Mouse (Mus musculus) kidney, adult 2 months (tissue): Measurements from ENCODE around the gene Gpa33. TPM values are rescaled to one million over a fixed set of nuclear protein-coding genes. Genes with fewer than 3 reads are reported as not detected.

ENCODE experiments used
- DNase-seq: peaks from one replicate; pipeline ENCODE4 v3.0.0; 2021
- H3K27ac ChIP-seq: fragments of 200-500 bp; 2 replicates; pipeline ENCODE4 v1.5.1; 2012; ENCODE audit warnings: low read depth, low read length, control low read depth, inconsistent platforms; ENCODE audit not compliant: insufficient read depth
- H3K27me3 ChIP-seq: fragments of 200-500 bp; replicated peaks from 2 replicates; pipeline ENCODE4 v1.6.1; 2012; ENCODE audit warnings: mild to moderate bottlenecking, moderate library complexity, low read length, inconsistent platforms; ENCODE audit not compliant: control insufficient read depth, insufficient read depth
- H3K36me3 ChIP-seq: fragments of 200-500 bp; 2 replicates; pipeline ENCODE4 v1.6.1; 2012; ENCODE audit warnings: mild to moderate bottlenecking, moderate library complexity, low read length, inconsistent platforms; ENCODE audit not compliant: control insufficient read depth, insufficient read depth
- H3K4me1 ChIP-seq: fragments of 200-500 bp; 2 replicates; pipeline ENCODE4 v1.6.1; 2011; ENCODE audit warnings: low read length; ENCODE audit not compliant: control insufficient read depth, insufficient read depth
- H3K4me3 ChIP-seq: fragments of 200-500 bp; 2 replicates; pipeline ENCODE4 v1.5.1; 2011; ENCODE audit warnings: mild to moderate bottlenecking, low read depth, low read length, control low read depth; ENCODE audit not compliant: insufficient read depth
- CTCF ChIP-seq: fragments of 200-500 bp; conservative IDR thresholded peaks from 2 replicates; pipeline ENCODE4 v1.5.1; 2011; ENCODE audit warnings: low read depth, mild to moderate bottlenecking, control low read depth, low read length, moderate library complexity, mixed read lengths; ENCODE audit not compliant: insufficient read depth, insufficient read length
- POLR2A ChIP-seq: fragments of 200-500 bp; IDR thresholded peaks from one replicate; pipeline ENCODE4 v1.6.1; 2011; ENCODE audit warnings: low read depth, low read length, control low read depth
- WGBS: fragments of 180-500 bp; shearing (Covaris S2); methylation state at CpG from one replicate; pipeline ENCODE4 v1.1.7; 2018; 5-methylcytosine and 5-hydroxymethylcytosine counted together
- polyA plus RNA-seq: library from polyadenylated mRNA; depleted of rRNA; stranded (reverse); fragments of >200 nt; gene quantifications from 2 replicates; pipeline ENCODE4 v1.2.3, GENCODE M21; 2012; rRNA removed

Gpa33 gene
- polyA plus RNA-seq, 1 experiment = 0.09 TPM

DNA sequence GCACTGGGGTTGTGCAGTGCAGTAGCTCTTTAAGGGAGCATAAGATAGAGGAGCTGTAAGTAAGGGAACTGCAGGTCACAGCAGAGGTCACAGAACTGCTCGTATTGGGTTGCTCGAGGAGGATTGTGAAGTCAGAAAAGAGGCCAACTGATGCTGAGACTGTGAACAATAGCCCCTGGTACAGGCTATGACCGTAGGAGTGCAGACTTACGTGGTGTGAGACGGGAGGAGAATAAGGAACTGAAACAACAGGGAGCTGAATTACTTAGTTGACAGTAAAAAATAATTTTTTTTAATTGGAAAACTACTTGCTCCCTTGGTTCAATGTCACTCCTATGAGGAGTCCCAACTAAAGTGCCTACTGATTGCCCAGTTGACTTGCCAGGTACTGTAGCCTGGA lies 74.1 kb downstream of the Gpa33 start:
- H3K4me1 ChIP-seq = no peaks in the 10 kb centered on the region
- no peak for DNase-seq
- H3K4me3 ChIP-seq = no peak overlapping the region
- no peaks in the 10 kb centered on the region for H3K27me3 ChIP-seq
- no peak overlapping the region for H3K27ac ChIP-seq
- 54% methylated on average over 5 of the region's 5 CpGs for WGBS
- no peaks in the 10 kb centered on the region for H3K36me3 ChIP-seq
- TF ChIP-seq POLR2A = no peak
- no peak for TF ChIP-seq CTCF

DNA sequence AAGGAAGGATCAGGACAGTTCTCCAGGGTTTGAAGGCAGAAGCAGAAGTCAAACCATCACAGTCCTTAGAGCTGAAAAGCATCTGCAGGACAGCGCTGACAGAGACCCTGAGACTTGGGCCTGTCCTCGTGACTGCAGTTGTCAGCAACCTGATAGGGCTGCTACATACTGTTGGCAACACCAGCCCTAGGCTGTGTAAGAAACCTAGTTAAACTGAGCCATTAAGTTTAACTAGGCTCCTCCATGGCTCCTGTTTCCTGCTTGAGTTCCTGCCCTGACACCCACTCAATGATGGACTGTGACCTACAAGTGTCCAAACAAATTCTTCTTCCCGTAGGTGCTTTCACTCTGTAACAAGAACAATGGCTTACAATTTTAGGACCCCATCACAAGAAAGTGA lies 75.1 kb downstream of the Gpa33 start:
- WGBS = 51% methylated on average over 3 of the region's 3 CpGs
- DNase-seq = no peak
- H3K36me3 ChIP-seq = no peaks in the 10 kb centered on the region
- H3K4me1 ChIP-seq = no peaks in the 10 kb centered on the region
- H3K27ac ChIP-seq = no peak overlapping the region
- no peak overlapping the region for H3K4me3 ChIP-seq
- H3K27me3 ChIP-seq = no peaks in the 10 kb centered on the region
- TF ChIP-seq POLR2A (no peak), CTCF (no peak)

DNA sequence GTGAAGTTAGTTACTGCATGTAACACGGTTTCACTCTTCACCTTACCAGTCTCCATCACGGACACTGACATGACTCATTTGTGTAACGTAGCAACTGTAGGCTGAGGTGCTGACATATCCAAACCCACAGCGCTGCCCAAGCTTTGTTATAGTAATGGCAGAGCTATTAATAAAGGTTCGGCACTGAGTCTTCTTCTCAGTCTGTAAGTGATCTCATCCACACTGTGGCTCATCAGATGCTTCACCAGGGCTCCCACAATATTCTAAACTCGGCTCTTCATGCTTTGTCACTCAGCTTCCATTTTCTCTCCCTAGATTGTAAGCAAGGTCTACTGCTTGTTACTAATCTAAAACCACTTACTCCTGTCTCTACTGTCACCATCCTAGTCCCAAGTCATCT lies 79.3 kb downstream of the Gpa33 start:
- no peak overlapping the region for H3K4me3 ChIP-seq
- H3K4me1 ChIP-seq = no peaks in the 10 kb centered on the region; the same call in 1 of the 2 replicates
- TF ChIP-seq CTCF (no peak), POLR2A (no peak)
- no peak overlapping the region for H3K27ac ChIP-seq
- DNase-seq = no peak
- 89% methylated on average over 6 of the region's 6 CpGs for WGBS
- no peaks in the 10 kb centered on the region for H3K36me3 ChIP-seq
- H3K27me3 ChIP-seq = no peaks in the 10 kb centered on the region

DNA sequence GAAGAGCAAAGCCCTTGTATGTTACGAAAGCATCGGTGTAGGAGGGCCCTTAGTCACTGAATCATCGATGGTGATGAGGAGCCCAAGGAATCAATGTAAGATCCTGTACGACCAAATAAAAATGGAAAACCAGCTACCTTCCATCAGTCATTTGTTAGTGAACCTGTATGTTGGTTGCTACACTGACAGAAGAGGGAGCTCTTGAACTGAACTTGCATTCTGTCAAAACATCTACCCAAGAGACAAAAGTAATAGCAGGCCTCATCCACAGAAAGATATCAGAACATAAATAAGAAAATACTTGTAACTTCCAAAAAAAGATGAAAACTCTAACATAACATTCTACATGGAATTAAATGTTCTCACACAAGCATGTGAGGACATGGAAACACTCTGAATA lies 84.1 kb downstream of the Gpa33 start:
- 83% methylated on average over 4 of the region's 4 CpGs for WGBS
- peak; percentile 22 for DNase-seq
- Histone ChIP-seq H3K4me1 (no peaks in the 10 kb centered on the region; the same call in 1 of the 2 replicates), H3K27me3 (no peaks in the 10 kb centered on the region), H3K36me3 (no peaks in the 10 kb centered on the region), H3K27ac (no peak overlapping the region), H3K4me3 (no peak overlapping the region)
- no peak for TF ChIP-seq POLR2A
- no peak; the same call in 1 of the 2 replicates for TF ChIP-seq CTCF

Other genes with a start within 250 kb of the Gpa33 start
- gene Pou2f1, start 127.6 kb upstream of the Gpa33 start, polyA plus RNA-seq = 10.8 and 11.8 TPM in 2 replicates
- 0.30 TPM in 1 of 2 replicates, not detected in the other for gene Dusp27, start 2.3 kb upstream of the Gpa33 start, polyA plus RNA-seq
- 0.11 TPM in 2 replicates for gene Mael, start 108.5 kb downstream of the Gpa33 start, polyA plus RNA-seq
- 11.0 and 12.3 TPM in 2 replicates for gene Ildr2, start 123.9 kb downstream of the Gpa33 start, polyA plus RNA-seq
- 15.9 and 16.9 TPM in 2 replicates for gene Tada1, start 248.9 kb downstream of the Gpa33 start, polyA plus RNA-seq